Mouse (Mus musculus) thymus, postnatal 14 days (tissue): ENCODE measurements at regions not wholly inside any gene's neighbourhood (a gene's known extent, or its start where the extent isn't known, plus 50 kb on each side); places are given as distances from the start of the nearest gene placed in this dataset.
A peak's percentile ranks its signal among the peaks of the same experiment; 100 is the strongest.
"Not testable (repeated sequence)": the region's sequence is repeated elsewhere in the genome, so short reads cannot be mapped to it uniquely, and the experiment has no call there.

Source experiments
- DNase-seq: peaks from one replicate; pipeline ENCODE4 v3.0.0; 2021

DNA sequence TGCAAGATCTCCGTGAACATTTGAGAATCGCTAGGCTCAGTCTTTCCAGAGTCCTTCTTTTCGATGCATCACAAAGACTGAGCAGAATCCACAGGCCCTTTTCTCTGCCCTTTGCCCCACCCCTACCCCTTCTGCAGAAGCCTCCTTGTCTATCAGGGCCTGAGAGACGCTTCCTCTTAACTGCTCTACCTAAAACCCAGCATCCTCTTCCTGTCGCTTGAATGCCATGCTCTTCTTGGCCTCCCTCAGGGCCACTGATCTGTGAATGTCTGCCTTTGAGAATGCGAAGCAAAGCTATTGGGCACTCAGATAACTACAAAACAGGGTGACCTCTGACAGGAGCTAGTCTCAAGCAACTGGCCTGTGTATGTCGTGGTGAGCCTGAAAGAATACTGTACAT lies 237.1 kb downstream of the Gm5426 start:
- DNase-seq: peak; percentile 58

DNA sequence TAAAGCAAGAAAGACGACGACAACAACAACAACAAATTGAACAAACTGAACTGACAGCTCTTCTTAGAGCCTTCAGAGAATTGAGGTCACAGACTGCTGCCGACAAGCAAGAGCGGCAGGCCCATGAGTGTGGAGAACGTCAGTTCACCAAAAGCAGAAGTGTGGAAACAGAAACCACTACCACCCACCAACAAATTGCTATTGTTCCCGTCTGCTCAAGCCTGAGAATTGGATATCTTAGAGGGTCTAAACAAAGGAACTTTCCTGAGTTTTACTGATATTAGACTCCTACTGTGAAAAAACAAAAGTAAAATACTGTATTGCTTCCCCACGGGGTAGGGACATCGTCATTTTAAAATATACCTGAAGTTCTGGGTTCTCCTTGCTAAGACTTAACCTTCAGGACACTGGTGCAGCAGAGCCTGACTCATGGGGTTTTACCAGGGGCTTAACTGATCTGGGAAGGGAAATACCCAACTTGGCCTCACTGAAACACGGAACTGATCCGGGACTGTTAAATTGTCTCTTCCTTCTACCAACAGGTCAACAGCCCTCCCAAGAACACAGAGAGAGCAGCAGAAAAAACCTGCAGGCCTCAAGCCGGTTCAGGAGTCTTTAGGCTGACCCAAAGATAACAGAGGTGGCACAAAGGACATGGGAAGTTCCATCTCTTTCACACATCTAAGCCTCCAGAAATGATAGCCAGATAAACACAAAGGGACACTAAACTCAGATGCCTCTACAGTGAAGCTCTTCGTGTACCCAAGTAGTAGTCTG lies 238.1 kb downstream of the Gm5426 start:
- peak; percentile 54 for DNase-seq

DNA sequence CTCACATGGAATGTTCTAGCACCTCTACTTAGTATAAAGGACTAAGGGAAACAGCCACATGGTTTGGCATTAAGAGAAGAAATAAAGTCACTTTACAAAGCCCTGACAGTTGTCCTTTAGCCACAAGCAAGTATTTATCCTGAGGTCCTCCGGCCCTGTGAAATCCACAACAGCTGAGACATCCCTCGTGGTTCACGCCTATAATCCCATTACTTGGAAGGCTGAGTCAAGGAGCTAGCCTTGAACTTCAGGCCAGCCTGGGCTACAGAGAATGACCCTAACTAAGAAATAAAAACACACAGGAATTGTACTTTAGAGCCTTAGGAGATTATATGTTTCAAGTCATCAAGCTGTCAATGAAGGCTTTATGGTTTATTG lies 238.7 kb downstream of the Gm5426 start:
- DNase-seq: no peak

DNA sequence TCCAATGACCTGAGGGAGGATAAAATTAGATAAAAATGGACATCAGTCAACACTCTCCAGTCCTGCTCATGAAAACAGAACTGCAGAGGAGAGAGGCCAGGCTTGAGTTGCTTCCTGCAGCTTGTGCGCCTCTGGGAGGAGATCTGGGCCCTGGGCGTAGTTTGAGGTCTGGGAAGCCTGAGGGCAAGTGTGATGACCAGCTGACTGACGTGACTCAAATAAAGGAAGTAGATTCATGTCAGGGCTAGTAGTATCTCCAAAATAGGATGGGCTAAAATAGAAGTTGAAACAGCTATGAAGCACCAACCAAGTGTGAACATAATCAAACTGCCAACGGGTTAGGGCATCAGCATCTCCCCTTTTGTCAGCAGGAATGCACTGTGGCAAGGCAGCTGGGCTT lies 239.3 kb upstream of the Btg1 start:
- no peak for DNase-seq

DNA sequence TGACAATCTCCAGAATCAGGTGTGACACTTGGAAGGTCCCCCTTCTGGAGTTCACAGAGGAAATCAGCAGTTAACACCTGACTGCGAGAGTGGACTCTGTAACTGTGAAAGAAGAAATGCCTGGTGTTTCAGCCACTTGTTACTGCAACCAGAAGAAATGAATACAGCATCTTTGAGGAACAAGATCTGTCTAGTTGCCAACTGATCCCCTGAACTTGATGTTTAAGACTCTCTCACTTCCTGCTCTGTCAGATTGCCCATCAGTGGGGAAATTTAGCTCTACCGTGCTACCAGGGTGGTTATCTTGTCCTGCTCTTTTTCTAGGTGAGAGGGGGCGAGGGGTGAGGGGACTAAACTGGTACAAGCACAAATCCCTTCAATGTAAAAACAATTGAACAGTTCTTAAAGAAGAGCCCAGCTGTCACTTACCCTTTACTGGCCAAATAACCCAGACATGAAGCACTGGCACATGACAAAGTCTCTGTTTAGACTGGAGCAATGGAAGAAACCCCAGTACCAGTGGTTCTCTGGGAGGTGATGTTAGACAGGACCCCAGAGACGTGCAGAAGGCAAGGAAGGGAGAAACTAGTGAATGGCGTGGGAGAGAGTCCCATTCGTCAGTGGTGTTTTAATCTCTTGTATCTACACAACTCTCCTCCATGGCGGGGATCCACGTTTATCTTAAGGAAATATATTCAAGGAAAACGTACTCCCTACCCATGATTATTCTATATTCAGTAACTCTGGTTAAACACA lies 237.6 kb upstream of the Btg1 start:
- no peak for DNase-seq

DNA sequence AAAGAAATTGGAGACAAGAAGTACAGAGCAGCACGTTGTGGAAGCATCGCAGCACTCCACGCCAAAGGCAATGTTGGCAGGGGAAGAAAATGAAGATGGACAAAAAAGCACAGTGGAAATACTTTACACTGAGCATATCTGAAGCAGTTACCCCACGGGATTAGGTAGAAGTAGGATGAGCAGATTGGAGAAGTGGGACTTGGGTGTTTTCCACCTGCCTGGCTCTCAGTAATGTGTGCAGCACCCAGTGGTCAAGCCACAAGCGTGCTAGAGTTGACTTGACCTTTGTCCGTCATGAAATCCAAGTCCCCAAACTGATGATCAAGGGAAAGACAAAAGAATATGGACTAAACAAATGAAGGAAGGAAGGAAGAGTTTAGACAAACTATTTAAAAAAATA lies 235.1 kb upstream of the Btg1 start:
- no peak for DNase-seq

DNA sequence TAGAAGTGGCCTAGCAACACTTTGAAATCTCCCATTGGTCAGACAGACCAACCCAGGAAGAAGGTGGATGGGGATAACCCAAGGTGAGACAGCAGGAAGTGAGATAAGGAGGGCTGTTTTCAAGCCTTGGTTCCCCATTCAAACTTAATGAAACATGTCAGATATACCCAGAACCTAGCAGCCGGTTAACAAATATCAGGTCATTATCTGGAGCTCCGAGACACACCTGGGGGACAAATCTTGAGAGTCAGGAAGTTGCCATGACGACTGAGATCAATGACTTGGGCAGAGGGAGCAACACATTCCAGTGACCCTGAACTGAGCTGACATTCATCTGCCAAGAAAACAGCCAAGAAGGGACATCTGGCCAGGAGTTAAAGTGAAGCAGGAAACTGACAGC lies 225.1 kb upstream of the Btg1 start:
- DNase-seq: no peak

DNA sequence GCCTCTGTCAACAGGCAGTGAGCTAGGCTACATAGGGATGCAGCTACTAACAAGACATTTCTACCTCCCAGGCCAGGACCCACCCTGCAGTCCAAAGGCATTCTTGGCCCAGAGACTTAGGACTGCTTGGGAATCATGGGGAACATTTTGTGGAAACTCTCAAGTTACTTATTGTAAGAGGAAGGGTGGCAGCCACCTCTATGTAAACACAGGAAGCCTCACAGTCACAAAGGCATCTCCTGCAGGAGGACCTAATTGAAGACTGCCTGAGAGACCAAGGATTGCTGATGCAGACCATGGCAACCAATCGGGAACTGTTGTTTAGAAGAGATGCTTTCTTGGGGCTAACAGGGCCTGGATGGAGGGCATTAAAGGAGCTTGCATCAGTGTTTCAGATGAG lies 224.0 kb upstream of the Btg1 start:
- DNase-seq: no peak

DNA sequence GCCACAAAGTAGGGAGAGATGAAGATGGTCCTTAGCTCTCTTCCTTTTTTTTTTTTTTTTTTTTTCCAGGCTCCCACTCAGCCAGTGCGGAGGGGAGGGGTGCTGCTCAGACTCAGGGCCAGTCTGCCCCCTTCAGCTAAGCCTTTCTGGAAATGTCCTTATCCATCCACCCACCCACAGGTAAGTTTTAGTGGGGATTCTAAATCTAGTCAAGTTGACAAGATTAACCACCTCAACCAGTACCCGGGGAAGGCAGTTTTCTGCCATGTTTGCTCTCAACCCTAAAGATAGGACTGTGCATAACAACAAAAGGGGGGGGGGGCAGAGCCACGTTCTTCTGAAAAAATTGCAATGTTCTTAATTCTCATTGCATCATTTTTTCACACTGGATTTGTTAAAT lies 222.6 kb upstream of the Btg1 start:
- DNase-seq: no peak

DNA sequence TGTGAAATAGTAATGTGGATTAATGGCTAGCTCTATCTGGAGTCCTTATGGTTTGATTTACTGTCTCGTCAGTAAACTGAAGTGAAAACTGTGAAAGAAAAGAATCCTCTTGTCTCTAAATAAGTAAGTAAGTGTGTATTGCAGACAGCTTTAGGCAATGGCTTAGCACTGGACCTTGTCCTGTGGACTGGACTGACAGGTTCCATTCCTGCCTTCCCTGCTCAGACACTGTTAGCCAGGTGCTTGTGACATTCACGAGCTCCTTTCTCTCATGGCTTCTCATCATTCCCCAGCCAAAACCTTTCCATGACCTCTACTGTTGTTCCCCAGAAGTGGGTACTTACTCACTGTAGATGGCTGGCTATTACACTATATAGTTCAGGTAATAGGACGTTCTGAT lies 221.8 kb upstream of the Btg1 start:
- no peak for DNase-seq

DNA sequence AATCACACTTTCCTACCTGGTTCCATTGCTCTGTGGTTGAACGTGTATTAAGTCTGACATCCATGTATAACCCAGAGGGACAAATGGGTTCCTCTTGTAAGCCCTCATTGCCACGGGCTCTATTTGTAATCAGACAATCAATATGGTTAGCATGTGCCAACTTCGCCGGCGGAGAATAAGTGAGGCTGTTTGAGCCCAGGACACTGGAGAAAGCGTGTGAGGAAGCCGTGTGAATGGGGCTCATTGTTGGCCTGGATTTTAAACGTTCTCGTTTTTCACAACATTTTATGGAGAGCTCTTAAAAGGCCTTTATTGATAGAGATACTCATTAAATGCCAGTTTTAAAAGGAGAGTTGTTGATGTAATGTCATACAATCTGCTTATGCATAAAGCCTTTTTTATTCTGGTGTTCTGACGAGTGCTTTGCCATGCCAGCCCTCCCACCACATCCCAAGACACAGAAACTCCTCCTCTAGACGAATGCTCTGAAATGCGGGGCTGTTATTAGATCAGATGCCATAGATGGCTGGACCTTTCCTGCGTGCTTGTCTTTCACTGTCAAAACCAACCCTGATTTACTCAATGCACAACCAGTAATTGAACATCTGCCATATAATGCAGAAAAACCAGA lies 218.8 kb upstream of the Btg1 start:
- no peak for DNase-seq

DNA sequence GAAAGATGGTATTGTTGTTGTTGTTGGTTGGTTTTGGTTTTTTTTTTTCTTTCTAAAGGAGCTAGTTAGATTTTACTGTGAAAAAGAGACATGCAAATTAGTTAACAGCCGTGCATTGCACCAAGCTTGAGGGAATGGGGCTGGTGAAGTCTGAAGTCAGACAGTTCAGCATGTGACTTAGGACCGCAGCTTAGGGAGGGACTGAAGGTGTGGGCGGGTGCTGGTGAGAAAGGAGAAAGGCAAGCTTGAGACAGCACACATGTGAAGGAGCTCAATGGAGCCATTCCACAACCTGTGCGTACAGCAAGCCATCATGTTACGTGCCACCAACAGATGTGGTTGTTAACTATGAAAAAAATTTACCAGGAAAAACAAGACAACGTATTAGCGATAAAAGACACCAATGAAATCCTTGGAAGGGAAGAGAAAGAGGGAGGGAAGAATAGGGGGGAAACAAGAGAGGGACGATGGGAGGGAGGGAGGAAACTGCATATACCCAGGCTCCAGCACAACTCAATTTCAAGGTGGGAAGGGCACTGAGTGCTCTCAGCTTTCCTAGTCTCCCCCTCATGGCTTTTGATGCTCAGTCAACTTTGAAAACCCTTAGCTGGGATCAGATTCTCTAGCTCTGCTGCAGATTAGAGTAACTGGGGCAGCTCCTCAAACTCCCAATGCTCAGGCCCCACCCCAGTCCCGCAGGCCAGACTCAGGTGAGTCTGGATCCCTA lies 218.1 kb upstream of the Btg1 start:
- peak; percentile 14 for DNase-seq

DNA sequence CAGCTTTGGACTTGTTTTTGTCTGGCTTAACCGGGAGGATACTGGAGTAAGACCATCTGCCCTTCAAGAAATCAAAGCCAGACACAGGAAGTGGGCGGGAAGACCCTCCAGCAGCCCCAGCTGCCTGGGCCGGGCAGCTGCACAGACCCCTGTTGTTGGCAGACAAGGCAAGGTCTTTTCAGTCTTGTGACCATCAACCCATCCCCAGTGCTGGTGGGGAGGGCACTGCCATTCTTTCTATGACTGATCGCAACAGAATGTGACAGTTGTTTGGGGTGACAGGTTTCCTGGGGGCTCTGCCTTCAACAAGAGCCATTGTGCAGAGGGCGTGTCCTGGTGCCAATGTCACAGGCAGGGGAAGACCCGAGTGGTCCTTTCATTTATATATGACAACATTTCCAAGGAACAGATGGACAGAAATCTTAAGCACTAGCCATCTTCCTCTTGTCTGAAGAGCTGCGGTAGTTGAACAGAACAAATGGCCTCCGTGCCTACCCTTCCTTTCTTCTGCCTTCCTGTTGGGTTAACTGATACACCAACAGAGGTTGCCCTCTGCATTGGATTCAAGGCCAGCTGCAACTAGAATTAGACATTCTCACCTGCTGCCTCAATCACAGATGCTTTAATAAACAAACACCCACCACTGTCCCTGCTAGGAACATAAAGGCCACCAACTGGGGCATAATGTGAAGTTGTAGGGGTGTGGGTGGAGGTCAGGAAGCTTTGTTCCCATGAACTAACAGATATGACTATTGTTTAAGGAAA lies 217.0 kb upstream of the Btg1 start:
- no peak for DNase-seq

DNA sequence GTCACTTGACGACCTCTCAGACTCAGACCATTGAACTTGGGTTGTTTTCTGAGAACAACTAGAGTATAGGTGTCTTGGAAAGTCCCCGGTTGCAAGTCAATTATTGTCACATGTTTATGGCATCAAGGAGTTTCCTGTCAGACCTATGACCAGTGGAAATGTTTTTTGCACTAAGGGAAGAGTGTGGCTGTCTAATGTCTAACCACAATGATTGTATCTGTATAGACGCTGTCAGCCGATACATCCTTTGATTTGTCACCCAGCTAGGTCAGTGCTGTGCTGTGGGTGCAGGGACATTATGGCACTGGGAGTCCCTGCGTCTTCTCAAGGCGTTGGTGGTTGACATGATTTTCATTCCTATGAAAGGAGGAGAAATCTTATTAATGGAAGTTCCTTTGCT lies 216.0 kb upstream of the Btg1 start:
- no peak for DNase-seq

DNA sequence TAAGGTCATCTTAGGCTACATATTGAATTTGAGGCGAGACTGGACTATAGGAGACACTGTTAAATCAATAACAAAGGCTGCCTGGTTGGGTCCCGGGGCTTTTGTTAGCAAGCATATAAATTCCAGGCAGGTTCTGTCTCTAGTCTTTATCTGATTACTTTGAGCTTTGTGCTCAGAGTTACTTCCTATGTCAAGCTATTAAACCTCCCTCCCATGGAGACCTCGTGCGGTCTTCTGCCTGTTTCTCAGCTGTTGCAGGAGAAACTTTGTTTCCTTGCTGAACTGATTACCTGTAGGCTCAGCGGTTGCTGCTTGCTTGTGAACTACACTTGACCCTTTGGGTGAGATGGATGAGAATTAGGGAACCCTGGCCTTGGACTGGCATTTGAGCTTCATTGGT lies 210.5 kb upstream of the Btg1 start:
- DNase-seq: no peak

DNA sequence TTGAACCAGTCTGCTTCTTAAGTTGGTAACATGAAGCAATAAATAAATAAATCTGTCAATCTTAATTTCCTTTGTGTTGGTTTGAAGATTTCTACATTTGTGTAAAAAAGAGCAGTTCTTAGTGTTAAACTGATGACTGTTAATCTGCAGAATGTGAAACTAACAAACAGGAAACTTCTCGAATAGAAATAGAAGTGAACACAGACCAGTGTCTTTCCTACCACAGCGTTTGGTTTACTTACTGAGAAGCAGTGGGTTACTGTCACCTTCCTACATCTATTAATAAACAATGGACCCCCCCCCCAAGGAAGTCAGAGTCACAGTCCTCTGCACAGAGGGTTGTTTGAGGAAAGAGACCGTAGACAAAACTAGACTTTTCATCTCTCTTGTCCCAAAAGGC lies 209.0 kb upstream of the Btg1 start:
- no peak for DNase-seq

DNA sequence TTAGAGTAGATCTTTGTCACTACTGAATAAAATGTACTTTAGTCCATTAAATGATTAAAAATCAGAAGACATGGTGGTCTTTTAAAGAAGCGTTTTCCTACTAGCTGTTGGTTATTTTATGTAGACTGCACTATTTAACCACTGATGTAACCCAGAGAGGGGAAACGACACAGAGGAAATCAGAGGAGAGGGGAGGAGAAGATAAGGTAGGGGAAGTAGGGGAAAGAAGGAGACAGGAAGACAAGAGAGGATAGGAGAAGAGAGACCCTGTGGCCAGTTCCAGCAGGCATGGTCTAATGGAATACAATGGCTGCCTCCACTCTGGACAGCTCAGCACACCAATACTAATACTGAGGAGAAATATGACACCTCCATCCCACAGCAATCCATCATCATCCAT lies 208.6 kb upstream of the Btg1 start:
- DNase-seq: no peak

DNA sequence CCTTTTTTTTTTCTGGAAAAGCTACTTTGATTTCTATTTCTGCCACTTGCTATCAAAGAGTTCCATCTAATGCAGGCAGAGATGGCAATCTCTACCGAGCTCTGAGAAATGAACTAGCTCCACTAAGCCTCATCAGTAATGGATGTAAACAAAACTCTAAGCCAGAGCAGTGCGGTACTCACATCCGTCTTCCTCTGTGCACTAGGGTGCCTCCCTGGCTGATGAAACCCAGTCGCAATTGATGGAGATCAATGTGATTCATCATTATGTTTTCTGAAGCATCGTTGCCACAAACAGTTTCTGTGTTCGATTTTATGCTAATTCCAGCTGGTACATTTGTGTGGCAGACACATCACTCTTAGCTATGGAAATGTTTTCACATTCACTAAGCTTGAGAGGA lies 206.8 kb upstream of the Btg1 start:
- no peak for DNase-seq

DNA sequence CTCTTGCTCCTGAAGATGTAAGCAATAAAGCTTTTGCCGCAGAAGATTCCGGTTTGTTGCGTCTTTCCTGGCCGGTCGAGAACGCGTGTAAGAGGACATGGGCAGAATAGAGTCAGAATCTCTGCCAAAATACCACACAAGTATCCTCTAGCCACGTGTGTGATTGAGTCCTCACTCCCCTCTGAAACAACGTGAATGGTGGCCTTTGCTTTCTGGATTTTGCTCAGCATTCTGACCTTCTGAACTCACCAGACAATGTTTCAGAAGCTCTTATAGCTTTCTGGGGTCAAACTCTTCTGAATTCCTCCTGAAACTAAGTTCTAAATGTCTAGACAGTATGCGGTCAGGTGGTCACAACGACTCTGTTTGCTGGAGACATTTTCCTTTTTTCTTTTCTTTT lies 202.0 kb upstream of the Btg1 start:
- no peak for DNase-seq

DNA sequence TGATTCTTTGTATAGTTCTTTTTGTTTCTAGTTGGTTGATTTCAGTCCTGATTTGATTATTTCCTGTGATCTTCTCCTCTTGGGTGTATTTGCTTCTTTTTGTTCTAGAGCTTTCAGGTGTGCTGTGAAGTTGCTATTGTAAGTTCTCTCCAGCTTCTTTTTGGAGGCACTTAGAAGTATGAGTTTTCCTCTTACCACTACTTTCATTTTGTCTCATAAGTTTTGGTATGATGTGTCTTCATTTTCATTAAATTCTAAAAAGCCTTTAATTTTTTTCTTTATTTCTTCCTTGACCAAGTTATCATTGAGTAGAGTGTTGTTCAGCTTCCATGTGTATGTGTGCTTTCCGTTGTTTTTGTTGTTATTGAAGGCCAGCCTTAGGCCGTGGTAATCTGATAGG lies 195.3 kb upstream of the Btg1 start:
- not testable (repeated sequence) for DNase-seq

DNA sequence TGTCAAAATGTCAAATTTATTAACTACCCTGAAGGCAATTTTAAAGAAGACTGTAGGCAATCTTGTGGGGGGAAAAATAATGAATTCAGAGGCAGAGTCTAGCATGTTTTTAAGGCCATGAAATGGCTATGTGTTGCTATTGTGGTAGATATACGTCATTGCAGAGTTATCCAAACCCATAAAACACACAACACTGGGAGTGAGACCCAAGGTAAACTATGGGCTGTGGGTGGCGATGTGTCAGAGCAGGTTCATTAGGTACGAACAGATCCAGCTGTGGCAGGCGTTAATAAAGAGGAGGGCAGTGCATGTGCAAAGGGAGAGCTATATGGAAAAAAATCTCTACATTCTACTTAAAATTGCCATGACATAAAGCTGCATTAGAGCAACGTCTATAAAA lies 189.4 kb upstream of the Btg1 start:
- DNase-seq: no peak

DNA sequence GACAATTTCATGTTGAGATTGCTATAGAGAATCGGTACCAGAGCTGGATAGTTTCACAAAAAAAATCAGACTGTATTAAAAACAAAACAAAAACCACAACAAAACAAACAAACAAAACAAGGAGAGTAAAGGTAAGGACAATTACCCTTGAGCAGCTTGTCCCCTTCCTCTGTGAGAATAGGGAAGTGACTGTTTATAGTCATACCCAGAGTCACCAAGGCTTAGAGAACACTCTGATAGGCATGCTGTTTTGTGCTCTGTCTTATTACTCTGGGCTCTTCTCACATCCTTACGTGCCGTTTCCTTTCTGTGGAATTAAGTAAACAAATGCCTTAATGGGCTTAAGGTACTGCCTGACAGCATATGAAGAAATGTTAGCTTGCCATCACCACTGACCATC lies 186.7 kb upstream of the Btg1 start:
- no peak for DNase-seq

DNA sequence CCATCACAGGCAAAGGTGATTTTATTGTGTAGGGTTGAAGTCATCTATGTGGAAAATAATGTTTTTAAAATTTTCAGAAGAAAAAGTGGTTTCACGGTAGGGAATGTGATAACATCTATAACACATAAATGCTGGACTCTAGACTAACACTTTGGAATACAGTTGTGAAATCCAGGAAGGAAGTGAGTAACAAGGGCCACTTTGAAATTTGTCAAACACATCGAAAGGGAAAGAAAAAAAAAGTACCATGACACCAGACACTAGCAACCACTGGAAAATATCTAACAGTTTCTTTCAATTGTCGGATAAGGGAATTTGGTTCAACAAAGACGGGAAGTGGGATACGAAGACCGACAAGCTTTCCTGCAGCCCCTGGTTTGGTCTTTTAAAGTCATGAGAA lies 181.7 kb upstream of the Btg1 start:
- DNase-seq: no peak
